ENCODE assay signal across 8 mouse cellular contexts in the genomic region with DNA sequence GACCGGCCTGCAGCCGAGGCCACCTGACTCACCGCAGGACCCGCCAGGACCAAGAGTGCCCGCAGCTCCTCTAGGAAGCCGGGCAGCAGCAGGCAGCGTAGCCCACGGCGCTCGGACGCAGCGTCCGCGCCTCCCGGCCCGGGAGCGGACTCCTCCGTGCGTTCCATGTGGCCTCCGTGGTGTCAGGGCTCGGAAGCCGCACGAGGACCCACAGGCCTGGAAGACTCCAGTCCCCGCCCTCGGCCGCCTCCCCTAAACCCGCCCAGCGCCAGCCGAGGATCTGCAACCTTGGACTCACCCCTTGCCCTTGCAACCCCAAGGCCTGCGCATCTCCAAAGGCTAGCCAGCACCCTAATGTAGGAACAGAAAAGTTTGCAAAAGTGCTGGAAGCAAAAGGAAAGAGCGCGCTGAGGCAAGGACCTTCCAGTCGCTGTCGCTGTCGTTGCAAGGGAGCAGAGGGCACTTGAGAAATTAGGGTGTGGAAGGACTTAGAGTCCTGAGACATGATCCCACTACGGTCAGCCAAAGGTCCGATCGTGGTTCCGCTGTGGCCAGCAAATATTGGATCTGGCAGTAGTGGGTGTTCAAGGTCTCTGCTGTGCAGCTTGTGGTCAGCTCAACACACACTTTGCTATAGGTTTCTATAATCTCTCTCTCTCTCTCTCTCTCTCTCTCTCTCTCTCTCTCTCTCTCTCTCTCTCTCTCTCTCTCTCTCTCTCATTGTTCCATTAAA. TPM values are rescaled to one million over a fixed set of nuclear protein-coding genes. Genes with fewer than 3 reads are reported as not detected.
DNase-seq lines count a peak whose midpoint lies in the region; ATAC-seq lines count a peak whose summit lies in the region.

Gene Slc47a1 (minus strand): TSS at position 465 of the 733 bp plus-strand sequence.

- no peaks in the 10 kb centered on the region for H3K36me3 ChIP-seq in forebrain, embryonic 13.5 days (ENCODE audit: poor library complexity, severe bottlenecking)
- no peaks in the 10 kb centered on the region for H3K36me3 ChIP-seq in hindbrain, embryonic 10.5 days
- H3K36me3 ChIP-seq in limb, embryonic 13.5 days = no peaks in the 10 kb centered on the region
- no peaks in the 10 kb centered on the region for H3K36me3 ChIP-seq in midbrain, embryonic 16.5 days (ENCODE audit: control insufficient read depth, insufficient read depth, low read length)

- peaks cover 5% of the 10 kb centered on the region; the same call in 1 of the 2 replicates for H3K4me1 ChIP-seq in forebrain, embryonic 13.5 days
- peaks cover 8% of the 10 kb centered on the region for H3K4me1 ChIP-seq in hindbrain, embryonic 10.5 days (replicated peaks)
- peaks cover 12% of the 10 kb centered on the region for H3K4me1 ChIP-seq in limb, embryonic 13.5 days
- H3K4me1 ChIP-seq in midbrain, embryonic 16.5 days (ENCODE audit: control insufficient read depth, insufficient read depth, low read length) = peaks cover 5% of the 10 kb centered on the region; the same call in 1 of the 2 replicates

- H3K27me3 ChIP-seq in forebrain, embryonic 13.5 days = peaks cover 43% of the 10 kb centered on the region
- peaks cover 60% of the 10 kb centered on the region for H3K27me3 ChIP-seq in hindbrain, embryonic 10.5 days (ENCODE audit: insufficient read depth, poor library complexity, severe bottlenecking)
- H3K27me3 ChIP-seq in limb, embryonic 13.5 days = peaks cover 60% of the 10 kb centered on the region
- peaks cover 29% of the 10 kb centered on the region for H3K27me3 ChIP-seq in midbrain, embryonic 16.5 days (ENCODE audit: control insufficient read depth, insufficient read depth, low read depth, low read length)

- peak within 1 kb of the TSS; percentile 48 for H3K4me2 ChIP-seq in forebrain, embryonic 13.5 days
- peak within 1 kb of the TSS; percentile 71 for H3K4me2 ChIP-seq in limb, embryonic 13.5 days (replicated peaks)
- H3K4me2 ChIP-seq in midbrain, embryonic 16.5 days (ENCODE audit: low read length) = peak within 1 kb of the TSS; percentile 49

- no peak for ATAC-seq in forebrain, embryonic 13.5 days
- no peak for ATAC-seq in limb, embryonic 13.5 days (ENCODE audit: low FRiP score, low read depth)
- ATAC-seq in midbrain, embryonic 16.5 days = no peak

- peak within 1 kb of the TSS; percentile 15 for H3K4me3 ChIP-seq in forebrain, embryonic 13.5 days
- peak within 1 kb of the TSS; percentile 41 for H3K4me3 ChIP-seq in hindbrain, embryonic 10.5 days
- H3K4me3 ChIP-seq in limb, embryonic 13.5 days = peak within 1 kb of the TSS; percentile 42
- peak within 1 kb of the TSS; percentile 27 for H3K4me3 ChIP-seq in midbrain, embryonic 16.5 days (ENCODE audit: low read depth, low read length)

- WGBS in forebrain, embryonic 13.5 days = 17% methylated on average over 39 of the region's 39 CpGs
- 17% methylated on average over 39 of the region's 39 CpGs for WGBS in hindbrain, embryonic 10.5 days
- WGBS in limb, embryonic 13.5 days = 17% methylated on average over 39 of the region's 39 CpGs
- WGBS in midbrain, embryonic 16.5 days = 17% methylated on average over 39 of the region's 39 CpGs

- no peaks in the 10 kb centered on the region for H3K9me3 ChIP-seq in forebrain, embryonic 13.5 days (replicated peaks)
- H3K9me3 ChIP-seq in hindbrain, embryonic 10.5 days = no peaks in the 10 kb centered on the region
- H3K9me3 ChIP-seq in limb, embryonic 13.5 days = peaks cover 3% of the 10 kb centered on the region; the same call in 1 of the 2 replicates
- H3K9me3 ChIP-seq in midbrain, embryonic 16.5 days (replicated peaks; ENCODE audit: control insufficient read depth, low read length, poor library complexity, severe bottlenecking) = no peaks in the 10 kb centered on the region

- H3K27ac ChIP-seq in forebrain, embryonic 13.5 days = no peak within 1 kb of the TSS
- H3K27ac ChIP-seq in hindbrain, embryonic 10.5 days = no peak within 1 kb of the TSS
- no peak within 1 kb of the TSS for H3K27ac ChIP-seq in limb, embryonic 13.5 days
- H3K27ac ChIP-seq in midbrain, embryonic 16.5 days (ENCODE audit: low read length) = no peak within 1 kb of the TSS

- peak; percentile 65 for DNase-seq in adrenal gland, postnatal 10 days
- peak; percentile 21 for DNase-seq in hindbrain, embryonic 10.5 days (ENCODE audit: low spot score)
- no peak for DNase-seq in right cerebral cortex, postnatal 25 days
- no peak for DNase-seq in layer of hippocampus, adult 18-20 months (ENCODE audit: low spot score in 2 of 2)
- no peak for DNase-seq in thymus, postnatal 10 days (ENCODE audit: low spot score in 2 of 2)

- H3K9ac ChIP-seq in forebrain, embryonic 13.5 days = no peak within 1 kb of the TSS
- H3K9ac ChIP-seq in limb, embryonic 13.5 days = peak within 1 kb of the TSS; percentile 55
- no peak within 1 kb of the TSS for H3K9ac ChIP-seq in midbrain, embryonic 16.5 days (ENCODE audit: low read depth, low read length)

RNA-seq across cellular contexts. Expression of gene Slc47a1, which starts in this region (rescaled TPM):
- total RNA-seq in adrenal gland, postnatal 10 days (2021) = 1 to 10 TPM; 4.5 to 9.0 TPM
- 0.06 TPM in 1 of 2 replicates, not detected in the other for polyA plus RNA-seq in forebrain, embryonic 13.5 days (2015; fragmentation: Nextera tagmentation; extraction: Ambion mirVana)
- 0.05 and 0.10 TPM in 2 replicates for polyA plus RNA-seq in hindbrain, embryonic 10.5 days (2016; fragmentation: Nextera tagmentation; extraction: Ambion mirVana)
- polyA plus RNA-seq in limb, embryonic 13.5 days (2015; fragmentation: Nextera tagmentation; extraction: Ambion mirVana) = 0.36 and 0.50 TPM in 2 replicates
- 0.21 and 0.46 TPM in 2 replicates for polyA plus RNA-seq in midbrain, embryonic 16.5 days (2015; fragmentation: Nextera tagmentation; extraction: Ambion mirVana)
- total RNA-seq in layer of hippocampus, adult 18-20 months (2021) = 1 to 10 TPM; 1.2 TPM

Comparison
In these comparisons a context has a peak if more than half of its experiments do, and no peak if none do; other contexts are left out.
1. Peak in DNase-seq and H3K4me3 ChIP-seq in hindbrain, embryonic 10.5 days; RNA of the gene not detected or under 1 TPM.